Mouse (Mus musculus) granulocyte monocyte progenitor cell, adult 5-6 weeks (primary cell): Measurements from ENCODE around the gene Nthl1. TPM values are rescaled to one million over a fixed set of nuclear protein-coding genes. Genes with fewer than 3 reads are reported as not detected.

ENCODE experiments used
- ATAC-seq: replicated peaks from 2 replicates; pipeline ENCODE4 v1.8.0; 2016; ENCODE audit warnings: mild to moderate bottlenecking, moderate TSS enrichment, inconsistent platforms; ENCODE audit not compliant: poor library complexity, severe bottlenecking
- total RNA-seq, 2 experiments: library from RNA; stranded (forward) in 1 of 2; stranded (reverse) in 1 of 2; fragments of 200-712, 200-1000 nt in 1 of 2; fragments of >200 nt in 1 of 2; fragmentation: Nextera tagmentation in 1 of 2; gene quantifications; 2 replicates each; pipeline ENCODE4 v1.2.3; 2014 to 2017

The Nthl1 gene
- total RNA-seq (2014; fragmentation: Nextera tagmentation) = 7.1 and 15.7 TPM in 2 replicates
- 11.8 and 13.7 TPM in 2 replicates for total RNA-seq (2017)

DNA sequence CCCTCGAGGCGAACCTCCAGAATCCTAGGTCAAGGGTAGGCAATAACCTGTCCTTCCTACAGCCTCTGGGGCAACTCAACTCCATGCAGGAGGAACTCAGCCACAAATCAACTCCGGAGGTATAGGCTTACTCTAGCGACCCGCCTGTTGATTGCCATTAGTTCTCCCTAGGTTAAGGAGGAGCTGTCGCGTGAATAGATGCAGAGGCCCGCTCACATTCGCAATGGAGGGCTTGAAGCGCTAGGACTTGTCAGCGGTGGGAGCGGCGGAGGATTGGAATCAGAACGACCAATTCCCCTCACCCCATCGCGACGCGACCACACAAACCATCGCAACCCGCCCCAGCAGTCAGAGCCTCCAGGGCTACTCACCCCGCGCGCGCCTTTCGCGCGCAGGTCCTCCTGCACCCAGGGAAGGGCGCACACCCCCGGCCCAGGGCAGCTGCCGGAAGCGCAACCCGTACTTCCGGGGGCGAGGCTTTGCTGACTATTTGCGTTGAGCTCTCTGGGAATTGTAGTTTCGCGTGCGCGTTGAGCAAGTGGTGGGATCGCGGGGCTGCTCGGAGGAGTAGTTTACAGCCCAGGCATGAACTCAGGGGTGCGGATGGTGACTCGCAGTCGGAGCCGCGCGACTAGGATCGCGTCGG lies at the start of gene Nthl1, which contains the start of gene Tsc2:
TSS of gene Nthl1 (plus strand) at position 514 of the 646 bp plus-strand sequence.
TSS of gene Tsc2 (minus strand) at position 464 of the 646 bp plus-strand sequence.
- ATAC-seq = peak; percentile 93

- ATAC-seq = peak; percentile 83
These were observed 48.6 kb upstream of the Nthl1 start for GRCm38 (mm10) chr17:24583599-24584460.

- no peak for ATAC-seq
These were observed 48.0 kb upstream of the Nthl1 start for GRCm38 (mm10) chr17:24584520-24584919.

GRCm38 (mm10) chr17:24586532-24586931 lies 45.9 kb upstream of the Nthl1 start:
- ATAC-seq = no peak

- no peak for ATAC-seq
These were observed 41.5 kb upstream of the Nthl1 start for GRCm38 (mm10) chr17:24590943-24591342.

DNA sequence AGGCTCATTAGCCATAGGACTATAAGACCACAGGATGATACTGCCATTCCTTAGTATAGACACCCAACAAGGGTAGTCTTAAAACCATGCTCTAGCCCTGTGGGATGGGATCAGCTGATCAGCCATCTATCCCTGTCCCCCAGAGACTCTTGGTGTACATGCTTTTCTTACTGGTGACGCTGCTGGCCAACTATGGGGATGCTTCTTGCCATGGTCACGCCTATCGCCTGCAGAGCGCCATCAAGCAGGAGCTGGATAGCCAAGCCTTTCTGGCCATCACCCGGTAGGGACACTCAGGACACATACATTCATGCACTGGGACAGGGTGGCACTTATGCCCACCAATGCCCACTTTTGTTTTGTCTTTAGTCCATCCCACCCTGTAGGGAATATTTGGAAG lies 40.8 kb upstream of the Nthl1 start:
- ATAC-seq = no peak

DNA sequence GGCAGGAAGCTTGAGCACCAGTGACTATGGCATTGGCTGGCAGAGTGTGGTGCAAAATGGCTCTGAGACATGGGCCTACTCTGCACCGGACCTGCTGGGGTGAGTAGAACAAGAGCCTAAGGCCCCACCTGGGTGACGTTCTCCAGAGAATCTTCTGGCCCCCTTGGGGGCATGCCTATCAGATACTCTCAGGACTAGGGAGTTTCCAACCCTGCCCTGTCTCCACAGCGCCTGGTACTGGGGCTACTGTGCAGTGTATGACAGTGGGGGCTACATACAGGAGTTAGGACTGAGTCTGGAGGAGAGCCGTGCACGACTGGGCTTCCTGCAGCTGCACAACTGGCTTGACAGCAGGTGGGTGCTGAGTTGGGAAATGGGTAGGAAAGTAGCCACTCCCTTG lies 39.2 kb upstream of the Nthl1 start:
- no peak for ATAC-seq

GRCm38 (mm10) chr17:24593992-24594890 lies 38.2 kb upstream of the Nthl1 start:
- ATAC-seq = no peak

DNA sequence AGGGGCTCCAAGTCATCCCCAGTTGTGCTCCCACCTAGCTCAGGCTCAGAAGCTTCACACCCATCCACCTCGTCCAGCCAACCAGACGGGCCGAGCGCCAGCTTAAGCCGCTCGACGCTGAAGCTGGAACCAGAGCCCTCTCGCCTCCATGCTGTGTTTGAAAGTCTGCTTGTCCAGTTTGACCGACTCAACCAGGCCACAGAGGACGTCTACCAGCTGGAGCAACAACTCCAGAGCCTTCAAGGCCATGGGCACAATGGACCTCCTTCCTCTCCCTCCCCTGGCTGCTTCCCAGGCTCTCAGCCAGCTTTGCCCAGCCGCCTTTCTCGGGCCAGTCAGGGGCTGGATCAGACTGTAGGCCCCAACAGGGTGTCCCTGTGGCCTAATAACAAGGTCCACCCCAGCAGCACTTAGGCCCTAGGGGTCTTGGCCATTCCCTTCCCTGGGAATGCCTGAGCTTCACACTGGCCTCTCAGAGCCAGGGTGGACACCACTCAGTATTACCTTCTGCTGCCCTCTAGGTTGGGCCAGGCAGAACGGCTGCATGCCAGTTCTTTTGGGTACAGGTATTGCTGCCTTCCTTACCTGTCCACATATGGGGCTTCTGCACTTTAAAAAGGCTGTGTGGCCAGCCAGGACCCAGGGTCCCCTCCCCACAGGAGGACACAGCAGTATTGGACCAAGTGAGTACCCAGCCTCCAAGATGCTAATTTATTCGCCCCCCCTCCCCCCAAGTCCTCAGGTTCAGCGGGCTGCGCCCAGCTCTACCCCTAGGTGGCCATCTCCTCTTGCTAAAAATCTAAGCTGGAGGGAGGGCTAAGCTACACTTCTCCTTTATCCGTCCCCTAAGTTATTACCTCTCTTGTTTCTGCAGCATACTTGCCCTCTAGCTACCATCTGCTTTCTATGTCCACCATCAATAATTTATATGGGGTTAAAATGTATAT lies 37.1 kb upstream of the Nthl1 start:
- ATAC-seq = no peak; the same call in 1 of the 2 replicates

DNA sequence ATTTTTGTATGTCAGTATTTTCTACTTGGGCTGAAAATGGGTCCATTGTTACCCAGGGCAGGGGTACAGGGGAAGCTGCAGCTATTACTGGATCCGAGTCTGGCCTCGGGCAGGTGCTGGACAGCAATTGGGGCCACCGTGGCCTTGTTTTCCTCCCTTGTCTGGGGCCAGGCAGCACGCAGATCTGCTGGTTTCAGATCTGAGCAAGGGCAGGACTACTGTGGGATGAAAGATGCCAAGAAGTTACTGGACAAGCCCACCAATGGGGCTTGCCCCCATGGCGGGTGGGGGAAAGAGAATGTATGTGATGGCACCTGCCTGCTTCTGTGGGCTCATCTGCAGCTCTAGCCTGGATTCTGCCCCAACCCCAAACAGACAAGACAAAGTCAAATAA lies 36.4 kb upstream of the Nthl1 start:
- ATAC-seq = no peak

GRCm38 (mm10) chr17:24596471-24597183 lies 35.9 kb upstream of the Nthl1 start:
- no peak for ATAC-seq

GRCm38 (mm10) chr17:24597989-24598388 lies 34.5 kb upstream of the Nthl1 start:
- ATAC-seq = no peak

- no peak for ATAC-seq
These were observed 32.0 kb upstream of the Nthl1 start for GRCm38 (mm10) chr17:24600502-24600901.

DNA sequence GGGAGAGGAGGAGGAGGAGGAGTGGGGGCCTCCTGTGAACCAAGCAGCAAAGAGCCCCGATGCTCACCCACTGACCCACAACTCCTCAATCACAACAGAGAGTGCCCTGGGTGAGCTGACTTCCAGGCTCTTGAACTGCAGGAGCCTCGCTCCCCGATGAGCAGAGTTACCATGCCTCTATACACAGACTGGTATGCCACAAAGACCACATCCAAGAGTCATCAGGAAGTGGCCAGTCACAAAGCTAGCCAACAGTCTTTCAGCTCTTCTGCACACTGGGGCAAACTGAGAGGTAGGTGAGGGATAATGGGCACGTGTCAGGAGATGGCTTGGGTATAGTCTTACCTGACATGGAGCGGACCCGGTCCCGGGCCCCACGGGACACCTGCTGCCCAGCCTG lies 28.5 kb upstream of the Nthl1 start:
- peak; percentile 26; the same call in 1 of the 2 replicates for ATAC-seq

DNA sequence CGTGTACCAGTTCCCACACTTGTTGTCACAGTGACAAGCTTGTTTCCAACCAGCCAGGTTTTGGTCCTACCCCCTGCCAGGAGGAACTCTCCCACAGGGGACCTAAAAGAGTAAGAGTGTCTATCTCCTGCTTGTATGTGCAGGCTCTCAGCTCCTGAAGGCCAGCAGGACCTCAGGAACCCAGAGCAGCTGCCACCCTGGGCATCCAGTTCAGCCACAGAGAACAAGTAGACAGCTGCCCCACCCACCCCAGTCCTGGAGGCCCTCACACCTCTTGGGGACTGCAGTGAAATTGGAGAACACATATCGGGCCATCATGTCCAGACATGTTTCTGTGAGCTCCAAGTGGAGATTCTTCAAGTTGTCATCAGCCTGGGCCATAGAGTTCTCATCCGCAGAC lies 27.9 kb upstream of the Nthl1 start:
- ATAC-seq = no peak

DNA sequence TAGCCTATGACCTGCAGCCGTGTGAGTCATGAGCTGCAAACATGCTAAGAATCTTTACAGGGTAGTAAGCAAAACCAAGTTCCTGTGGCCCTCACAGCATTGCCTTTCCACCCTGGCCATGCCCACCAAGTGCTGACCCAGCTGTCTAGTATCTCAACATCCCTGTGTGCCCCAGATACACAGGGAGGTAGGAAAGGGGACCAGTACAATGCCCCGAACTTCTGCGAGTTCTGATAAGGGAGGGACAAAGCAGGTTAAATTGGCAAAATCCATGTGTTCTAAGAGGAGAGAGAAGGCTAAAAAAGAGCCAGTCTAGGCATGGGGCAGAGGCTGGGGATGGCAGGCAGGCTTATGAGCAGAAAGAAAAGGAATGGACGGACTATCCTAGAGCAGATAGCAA lies 24.1 kb upstream of the Nthl1 start:
- ATAC-seq = no peak

DNA sequence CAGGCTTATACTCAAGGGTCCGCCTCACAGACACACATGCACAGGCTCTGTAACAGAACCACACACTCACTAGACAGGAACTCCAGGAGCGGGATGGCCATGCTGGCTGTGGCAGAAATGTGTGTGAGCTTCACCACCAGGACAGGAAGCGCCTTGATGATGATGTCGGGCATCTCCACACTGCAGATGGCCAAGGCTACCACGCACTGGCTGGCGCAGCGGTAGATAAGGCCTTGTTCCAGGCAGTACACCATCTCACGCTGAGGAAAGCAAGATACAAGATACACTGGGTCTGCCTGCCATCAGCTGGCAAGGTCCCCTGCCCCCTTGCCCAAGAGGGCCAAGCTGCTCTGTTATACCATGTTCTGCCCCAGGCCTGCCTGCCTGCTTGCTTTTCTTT lies 23.6 kb upstream of the Nthl1 start:
- no peak for ATAC-seq

- ATAC-seq = peak; percentile 88
These were observed 21.8 kb upstream of the Nthl1 start for GRCm38 (mm10) chr17:24610711-24611110.
